11 mouse cellular contexts compared by ENCODE assay signal in the genomic region with DNA sequence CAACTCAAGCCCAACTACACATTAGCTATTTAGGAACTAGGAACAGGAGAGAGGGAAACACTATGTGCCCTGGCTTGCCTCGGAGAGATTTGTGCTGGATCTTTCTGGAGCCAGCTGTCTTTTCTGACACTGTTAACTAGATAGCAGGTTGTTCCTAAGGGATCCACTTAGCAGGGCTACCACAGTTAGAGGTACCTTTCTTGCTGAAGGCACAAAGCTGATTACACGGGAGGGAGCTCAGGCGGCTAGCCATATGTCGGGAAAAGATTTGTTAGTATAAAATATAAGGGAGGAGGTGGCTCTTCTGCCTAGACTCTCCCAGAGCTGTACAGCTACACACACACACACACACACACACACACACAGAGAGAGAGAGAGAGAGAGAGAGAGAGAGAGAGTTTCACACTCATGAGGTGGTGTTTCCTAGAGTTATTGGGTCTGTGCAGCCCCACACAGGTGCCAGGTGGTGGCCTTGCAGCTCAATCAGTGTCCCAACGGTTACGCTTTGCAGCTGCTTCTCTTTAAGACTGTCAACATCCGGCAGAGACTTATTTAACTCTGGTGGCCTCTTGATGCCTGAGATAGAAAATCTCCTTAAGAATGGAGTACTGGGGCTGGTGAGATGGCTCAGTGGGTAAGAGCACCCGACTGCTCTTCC. TPM values are rescaled to one million over a fixed set of nuclear protein-coding genes. Genes with fewer than 3 reads are reported as not detected.
DNase-seq lines count a peak whose midpoint lies in the region; ATAC-seq lines count a peak whose summit lies in the region.
"Had no signal": no experiment of that assay in that cellular context is flagged by ENCODE, and none has a peak within 500 bp of the region (broad histone marks: within the 10 kb centered on the region; RNA-seq: fewer than 3 reads in every experiment).

No protein-coding gene starts in this region.

- no peak overlapping the region for H3K4me2 ChIP-seq in midbrain, embryonic 16.5 days (ENCODE audit: low read length)
- H3K4me2 ChIP-seq in heart, embryonic 11.5 days, result no peak overlapping the region

- H3K4me3 ChIP-seq in midbrain, embryonic 16.5 days (ENCODE audit: low read depth, low read length), result no peak overlapping the region
- H3K4me3 ChIP-seq in heart, embryonic 11.5 days (ENCODE audit: low read depth, low read length), result no peak overlapping the region

- H3K27me3 ChIP-seq in midbrain, embryonic 16.5 days (ENCODE audit: control insufficient read depth, insufficient read depth, low read depth, low read length), result no peaks in the 10 kb centered on the region
- H3K27me3 ChIP-seq in heart, embryonic 11.5 days (ENCODE audit: control insufficient read depth, insufficient read depth, low read length), result peaks cover 2% of the 10 kb centered on the region; the same call in 1 of the 2 replicates

- no peak overlapping the region for H3K27ac ChIP-seq in midbrain, embryonic 16.5 days (ENCODE audit: low read length)
- no peak overlapping the region for H3K27ac ChIP-seq in heart, embryonic 11.5 days (ENCODE audit: low read depth, low read length)
- H3K27ac ChIP-seq: liver, embryonic 14.5 days had no signal

- WGBS in midbrain, embryonic 16.5 days, result 48% methylated on average over 8 of the region's 8 CpGs
- 36% methylated on average over 8 of the region's 8 CpGs for WGBS in heart, embryonic 11.5 days (ENCODE audit: insufficient replicate concordance)

- no peaks in the 10 kb centered on the region for H3K4me1 ChIP-seq in midbrain, embryonic 16.5 days (ENCODE audit: control insufficient read depth, insufficient read depth, low read length)
- H3K4me1 ChIP-seq in heart, embryonic 11.5 days (ENCODE audit: control insufficient read depth, insufficient read depth, low read length), result no peaks in the 10 kb centered on the region

- H3K9ac ChIP-seq in midbrain, embryonic 16.5 days (ENCODE audit: low read depth, low read length), result no peak overlapping the region
- H3K9ac ChIP-seq in heart, embryonic 11.5 days (ENCODE audit: low read depth, low read length), result no peak overlapping the region
- H3K9ac ChIP-seq: liver, embryonic 14.5 days had no signal

- no peaks in the 10 kb centered on the region for H3K36me3 ChIP-seq in midbrain, embryonic 16.5 days (ENCODE audit: control insufficient read depth, insufficient read depth, low read length)
- H3K36me3 ChIP-seq in heart, embryonic 11.5 days (ENCODE audit: control insufficient read depth, insufficient read depth, low read length), result no peaks in the 10 kb centered on the region

- 0 out of 2 replicates have a peak, but pooled peaks have one; percentile 19 for ATAC-seq in midbrain, embryonic 16.5 days
- ATAC-seq in heart, embryonic 11.5 days (replicated peaks; ENCODE audit: insufficient number of reproducible peaks, low FRiP score, low TSS enrichment), result no peak

- H3K9me3 ChIP-seq in midbrain, embryonic 16.5 days (replicated peaks; ENCODE audit: control insufficient read depth, low read length, poor library complexity, severe bottlenecking), result no peaks in the 10 kb centered on the region
- H3K9me3 ChIP-seq in heart, embryonic 11.5 days (replicated peaks; ENCODE audit: control insufficient read depth, low read length), result no peaks in the 10 kb centered on the region

- peak; percentile 32 for DNase-seq in embryo, embryonic 10.5 days (ENCODE audit: low spot score)
- no peak for DNase-seq in embryo, embryonic 9.5 days (ENCODE audit: extremely low spot score)
- peak; percentile 26 to 35 for DNase-seq in right cerebral cortex, postnatal 10 days (ENCODE audit: low spot score in 2 of 2)
- no peak for DNase-seq in right cerebral cortex, postnatal 4 days
- DNase-seq in thymus, postnatal 36 days, result peak; percentile 68 to 87
- no peak for DNase-seq in lung, adult 18-20 months
- DNase-seq: adrenal gland, adult 2 months; heart, postnatal 10 days had no signal

RNA-seq across cellular contexts. Expression of gene Aff1, which starts 34.2 kb away (rescaled TPM):
- 1.2 and 2.1 TPM in 2 replicates for polyA plus RNA-seq in midbrain, embryonic 16.5 days (2015; fragmentation: Nextera tagmentation; extraction: Ambion mirVana)
- 12.1 and 13.4 TPM in 2 replicates for polyA plus RNA-seq in heart, embryonic 11.5 days (2014; fragmentation: Nextera tagmentation; extraction: Ambion mirVana)

Comparison
In these comparisons a context has a peak if more than half of its experiments do, and no peak if none do; other contexts are left out.
1. DNase-seq: peak in embryo, embryonic 10.5 days (single experiment), right cerebral cortex, postnatal 10 days (2 of 2) and thymus, postnatal 36 days (2 of 2); none in embryo, embryonic 9.5 days (single experiment), right cerebral cortex, postnatal 4 days (single experiment) and lung, adult 18-20 months (0 of 2).